Mouse (Mus musculus): ENCODE data around the gene Prkcb. TPM values are rescaled to one million over a fixed set of nuclear protein-coding genes. Genes with fewer than 3 reads are reported as not detected.
A peak's percentile ranks its signal among the peaks of the same experiment; 100 is the strongest.

The Prkcb gene
- total RNA-seq, 2 experiments from 2014 or later, result 701 to 769 TPM

DNA sequence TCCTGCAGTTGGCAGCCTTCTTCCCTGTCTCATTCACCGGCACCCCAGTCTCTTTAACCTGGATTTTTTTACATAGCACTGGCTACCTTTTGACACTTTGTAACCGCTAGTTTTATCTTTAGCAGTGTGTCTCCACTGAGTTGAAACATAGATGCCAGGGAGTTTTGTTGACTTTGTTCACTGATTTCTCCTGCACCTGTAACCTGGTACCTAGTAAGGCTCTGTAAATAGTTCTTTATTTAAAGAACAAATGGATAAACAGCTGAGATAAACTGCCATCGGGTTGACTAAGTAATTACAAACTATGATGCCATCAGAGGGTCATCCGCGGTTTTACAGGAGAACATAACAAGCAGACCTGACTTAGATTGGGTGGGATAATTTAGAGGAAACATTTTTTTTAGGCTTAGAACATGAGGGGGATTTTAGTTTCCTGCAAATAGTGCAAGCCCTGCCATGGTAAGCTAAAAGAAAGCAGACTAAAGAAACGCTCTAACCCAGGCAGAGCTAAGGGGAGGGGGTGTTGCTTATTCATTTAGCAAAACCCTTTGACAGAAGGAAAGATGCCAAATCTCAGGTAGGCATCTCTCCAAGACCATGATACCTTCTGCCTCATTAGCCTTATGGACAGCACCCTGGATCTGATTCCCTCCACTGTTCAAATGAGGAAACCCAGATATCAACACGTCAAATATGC is 291.1 kb downstream of the Prkcb start:
- DNase-seq (ENCODE audit: low spot score in 2 of 2), result no peak

DNA sequence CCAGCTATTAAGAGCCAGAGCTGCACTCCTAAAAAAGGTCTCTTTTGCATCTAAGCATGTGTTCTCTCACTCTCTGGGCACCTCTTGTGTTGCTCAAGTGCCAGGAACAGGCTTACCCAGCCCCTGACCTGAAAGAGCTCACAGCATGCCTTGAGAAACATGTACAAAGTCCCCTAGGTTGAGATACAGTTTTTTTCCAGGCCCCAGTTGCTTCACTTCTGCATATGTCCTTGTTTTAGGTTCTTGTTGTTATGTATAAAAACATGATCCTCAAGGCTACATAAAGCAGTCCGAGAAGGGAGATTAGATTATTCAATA is 291.6 kb downstream of the Prkcb start:
- no peak for DNase-seq (ENCODE audit: low spot score in 2 of 2)

DNA sequence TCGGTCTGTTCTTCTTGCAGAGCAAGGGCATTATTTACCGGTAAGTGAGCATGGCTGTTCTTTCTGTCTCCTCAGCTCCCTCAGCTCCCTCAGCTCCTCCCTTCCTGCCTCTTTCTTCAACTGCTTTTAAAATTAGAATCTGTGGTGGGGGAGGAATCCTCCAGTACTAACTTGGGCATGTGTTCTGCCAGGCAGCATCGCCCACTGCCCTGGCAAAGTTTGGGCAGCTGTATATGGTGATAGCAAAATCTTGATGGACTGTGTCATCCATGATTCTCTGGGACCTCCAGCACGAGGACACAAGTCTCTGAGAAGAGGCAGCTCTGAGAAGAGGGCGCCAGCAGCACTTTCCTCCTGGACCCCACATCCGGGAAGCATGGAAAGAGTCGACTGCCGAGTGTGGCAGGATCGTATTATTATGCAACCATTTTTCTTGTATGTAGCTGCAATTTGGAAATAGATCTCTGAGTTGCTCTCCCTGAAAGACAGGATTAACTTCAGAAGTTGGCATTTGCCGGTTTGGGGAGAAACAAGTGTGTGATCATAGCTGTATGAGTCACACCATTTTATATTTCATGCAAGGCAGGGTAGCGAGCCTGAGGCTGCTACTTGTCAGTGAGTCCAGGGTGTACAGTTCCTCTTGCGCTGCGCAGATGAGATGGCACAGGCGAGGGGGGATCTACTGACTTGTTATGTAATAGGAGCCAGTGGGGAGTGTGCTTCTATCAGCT is 296.0 kb downstream of the Prkcb start:
- DNase-seq (ENCODE audit: low spot score in 2 of 2), result peak; percentile 22 to 57

DNA sequence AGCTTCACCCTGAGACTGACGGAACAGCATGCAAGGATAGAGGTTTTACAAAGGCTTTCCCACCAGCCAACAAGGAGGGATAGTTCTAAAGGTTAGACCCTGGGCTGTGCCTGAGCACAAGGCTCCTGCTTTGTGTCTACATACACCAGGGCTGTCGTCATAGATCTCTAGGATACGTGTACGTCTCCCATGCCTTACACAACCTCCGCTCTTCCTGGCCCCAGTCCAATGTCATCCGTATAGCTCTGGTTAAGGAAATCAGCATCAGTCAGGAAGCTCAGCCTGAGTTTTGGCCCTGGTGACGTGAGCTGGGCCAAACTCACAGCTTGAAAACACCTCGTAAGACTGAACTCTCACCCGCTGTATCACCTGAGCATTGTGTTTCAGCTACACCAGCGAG is 307.3 kb downstream of the Prkcb start:
- no peak for DNase-seq (ENCODE audit: low spot score in 2 of 2)

DNA sequence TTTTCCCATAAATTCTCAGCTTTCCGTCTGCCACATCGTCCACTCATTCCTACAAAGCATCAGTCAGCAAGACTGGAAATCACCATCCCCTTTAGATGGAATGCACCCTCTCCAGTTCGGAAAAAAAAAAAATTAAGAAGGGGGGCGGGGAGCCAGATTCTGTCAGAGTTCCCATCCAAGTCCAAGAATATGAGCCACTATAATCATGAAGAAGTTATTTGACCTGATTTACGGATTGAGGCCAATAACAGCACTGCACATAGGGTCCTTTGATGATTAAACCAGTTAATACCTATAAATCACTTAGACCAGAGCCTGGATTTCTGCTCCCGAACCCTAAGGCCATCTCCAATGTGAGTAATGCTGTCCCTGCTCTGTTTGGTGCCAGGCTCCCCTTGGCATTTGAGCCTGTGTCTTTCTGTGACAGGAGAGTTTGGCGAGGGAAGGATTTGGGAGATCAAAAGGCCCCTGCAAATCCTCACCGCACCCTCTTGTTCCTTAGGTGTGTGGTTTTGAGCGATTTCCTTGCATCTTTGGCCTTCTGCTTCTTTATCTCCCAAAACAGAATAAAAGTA is 308.1 kb downstream of the Prkcb start:
- no peak for DNase-seq (ENCODE audit: low spot score in 2 of 2)

DNA sequence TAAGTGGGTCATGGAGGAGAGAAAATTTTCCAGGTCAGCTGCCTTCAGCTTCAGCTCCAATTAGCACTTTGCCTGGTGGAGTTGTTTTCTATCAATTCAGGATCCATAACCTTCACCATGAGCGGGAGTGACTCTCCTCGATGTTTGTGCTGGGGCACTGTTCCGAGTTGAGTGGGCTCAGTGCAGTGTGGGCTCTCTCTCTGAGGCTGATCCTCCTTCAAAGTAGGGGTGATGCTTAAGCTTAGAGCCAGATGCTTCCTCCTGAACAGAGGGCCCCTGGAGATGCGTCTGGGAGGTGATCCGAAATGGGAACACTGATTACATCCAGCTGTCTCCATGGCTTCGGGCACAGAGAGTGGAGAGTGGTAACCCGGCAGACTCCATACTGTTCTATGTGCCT is 308.8 kb downstream of the Prkcb start:
- DNase-seq (ENCODE audit: low spot score in 2 of 2), result no peak

DNA sequence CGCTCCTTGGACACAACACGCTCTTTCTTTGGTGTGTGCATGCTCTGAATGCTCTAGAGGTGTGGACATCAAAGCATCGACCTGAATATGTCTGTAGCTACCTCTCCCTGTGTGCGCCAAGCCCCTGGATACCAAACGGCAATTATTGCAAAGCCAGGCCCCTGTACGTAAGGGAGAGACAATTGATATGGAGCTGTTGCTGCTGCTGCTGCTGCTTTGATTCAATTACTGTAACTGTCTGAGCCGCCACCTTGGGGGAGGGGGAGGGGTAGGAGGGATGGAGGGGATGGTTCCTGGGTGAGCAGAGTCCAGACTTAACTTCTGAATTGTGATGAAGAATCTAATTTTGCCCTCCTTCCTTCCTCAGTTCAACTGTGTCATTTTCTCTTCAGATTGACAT is 312.3 kb downstream of the Prkcb start:
- no peak for DNase-seq (ENCODE audit: low spot score in 2 of 2)

DNA sequence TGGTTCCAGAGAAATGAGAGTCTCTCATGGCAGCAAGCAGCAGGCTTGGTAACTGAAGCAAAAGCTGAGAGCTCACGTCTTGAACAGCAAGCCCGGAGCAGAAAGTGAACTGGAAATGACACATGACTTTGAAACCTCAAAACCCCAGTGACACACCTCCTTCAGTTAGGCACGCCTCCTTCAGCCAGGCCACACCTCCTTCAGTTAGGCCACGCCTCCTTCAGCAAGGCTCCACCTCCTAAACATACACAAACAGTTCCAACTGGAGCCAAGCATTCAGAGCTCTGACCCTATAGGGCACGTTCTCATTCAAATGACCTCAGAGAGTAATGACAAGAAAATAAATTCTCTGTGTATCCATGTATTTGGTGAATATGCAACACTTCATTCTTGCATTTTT is 316.5 kb downstream of the Prkcb start:
- DNase-seq (ENCODE audit: low spot score in 2 of 2), result no peak

DNA sequence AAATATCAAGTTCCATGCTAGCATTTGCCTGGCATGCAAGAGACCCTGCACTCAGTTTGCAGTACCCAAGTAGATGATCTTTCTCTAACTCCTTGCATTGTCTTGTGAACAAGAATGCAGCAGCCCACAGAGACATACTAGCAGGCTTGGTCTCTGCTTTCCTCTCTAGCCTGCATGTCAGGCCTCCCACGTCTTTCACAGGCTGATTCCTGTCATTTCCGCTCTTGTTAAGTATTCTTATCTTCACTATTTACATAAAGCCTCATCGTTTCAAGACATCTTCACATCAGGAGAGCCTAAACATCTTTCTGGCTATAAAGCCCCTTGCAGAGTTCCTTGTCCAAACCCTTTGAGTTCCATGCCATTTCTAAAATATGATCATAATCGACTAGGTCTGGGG is 320.9 kb downstream of the Prkcb start:
- DNase-seq (ENCODE audit: low spot score in 2 of 2), result no peak

DNA sequence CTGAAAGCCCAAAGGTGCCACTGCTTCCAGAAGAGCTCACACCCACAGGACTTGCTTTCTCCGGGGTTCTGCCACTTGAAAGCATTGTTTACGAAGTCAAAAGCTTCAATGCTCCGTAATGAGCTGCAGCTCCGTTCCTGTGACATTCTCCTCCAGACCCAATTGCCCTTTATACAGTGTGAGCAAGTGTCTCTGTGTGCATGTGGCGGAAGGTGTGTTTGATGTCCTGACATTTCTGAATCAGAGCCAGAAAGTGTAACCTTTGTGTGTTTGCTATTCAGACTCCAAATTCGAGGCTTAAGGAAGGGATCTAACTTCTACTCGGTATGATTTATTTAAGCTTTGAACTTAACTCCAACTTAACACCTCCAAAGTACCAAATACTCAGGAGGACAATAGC is 321.6 kb downstream of the Prkcb start:
- no peak for DNase-seq (ENCODE audit: low spot score in 2 of 2)

DNA sequence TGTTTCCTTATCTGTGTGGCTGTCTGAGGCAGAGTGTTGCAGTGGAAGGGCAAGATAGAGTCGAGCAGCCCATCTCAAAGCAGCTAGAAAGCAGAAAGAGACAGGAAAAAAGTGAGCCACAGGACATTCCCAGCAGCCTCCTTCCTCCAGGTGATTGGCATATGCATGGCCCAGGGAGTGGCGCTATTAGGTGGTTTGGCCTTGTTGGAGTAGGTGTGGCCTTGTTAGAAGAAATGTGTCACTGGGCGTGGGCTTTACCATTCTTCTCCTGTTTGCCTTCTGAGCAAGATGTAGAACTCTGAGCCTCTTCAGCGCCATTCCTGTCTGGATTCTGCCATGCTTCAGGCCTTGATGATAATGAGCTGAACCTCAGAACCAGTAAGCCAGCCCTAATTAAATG is 325.3 kb downstream of the Prkcb start:
- DNase-seq (ENCODE audit: low spot score in 2 of 2), result no peak

DNA sequence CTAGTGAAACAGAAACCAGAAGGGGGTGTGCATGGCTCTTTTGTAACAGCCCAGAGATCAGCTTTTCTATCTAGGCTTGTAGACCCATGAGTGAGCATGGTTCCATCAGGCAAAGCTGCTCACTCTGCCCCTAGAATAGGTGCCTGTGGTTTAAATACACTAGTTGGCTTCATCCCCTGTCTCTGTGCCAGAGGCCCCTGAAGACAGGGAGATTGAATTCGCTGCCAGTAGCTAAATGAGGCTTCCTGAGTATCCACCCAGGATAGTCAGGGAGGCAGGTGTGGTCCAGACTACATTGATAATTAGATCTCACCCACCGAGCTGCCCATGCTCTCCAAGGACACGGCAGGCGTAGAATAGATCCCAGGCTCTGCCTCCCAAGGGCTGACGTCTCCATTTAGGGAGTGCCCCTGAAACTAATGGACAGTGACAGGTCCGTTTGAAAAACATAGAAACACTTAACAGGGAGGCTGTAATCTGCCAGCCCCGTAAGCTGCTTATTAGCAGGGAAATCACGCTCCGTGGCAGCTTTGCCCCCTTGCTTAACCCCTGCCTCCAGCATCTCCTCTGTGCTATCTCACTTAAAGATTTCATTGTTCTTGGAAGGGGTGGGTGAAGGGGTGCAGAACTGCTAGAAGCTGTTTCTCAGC is 333.7 kb downstream of the Prkcb start:
- no peak for DNase-seq (ENCODE audit: low spot score in 2 of 2)

DNA sequence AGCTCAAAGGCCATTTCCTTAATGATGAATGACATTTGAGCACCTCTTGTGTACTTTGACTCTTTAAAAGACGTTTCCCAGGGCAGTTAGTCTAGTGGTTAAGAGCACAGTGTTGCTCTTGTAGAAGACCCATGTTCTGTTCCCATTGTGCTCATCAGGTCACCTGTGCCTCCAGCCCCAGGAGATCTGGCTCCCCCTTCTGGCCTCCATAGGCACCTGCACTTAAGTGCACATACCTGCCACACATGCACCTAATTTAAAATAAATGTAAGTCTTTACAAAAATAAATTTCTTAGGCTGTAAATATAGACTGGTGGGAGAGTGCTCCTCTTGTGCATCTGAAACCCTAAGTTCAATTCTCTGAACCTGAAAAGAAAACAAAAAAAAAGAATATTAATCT is 335.2 kb downstream of the Prkcb start:
- no peak for DNase-seq (ENCODE audit: low spot score in 2 of 2)

DNA sequence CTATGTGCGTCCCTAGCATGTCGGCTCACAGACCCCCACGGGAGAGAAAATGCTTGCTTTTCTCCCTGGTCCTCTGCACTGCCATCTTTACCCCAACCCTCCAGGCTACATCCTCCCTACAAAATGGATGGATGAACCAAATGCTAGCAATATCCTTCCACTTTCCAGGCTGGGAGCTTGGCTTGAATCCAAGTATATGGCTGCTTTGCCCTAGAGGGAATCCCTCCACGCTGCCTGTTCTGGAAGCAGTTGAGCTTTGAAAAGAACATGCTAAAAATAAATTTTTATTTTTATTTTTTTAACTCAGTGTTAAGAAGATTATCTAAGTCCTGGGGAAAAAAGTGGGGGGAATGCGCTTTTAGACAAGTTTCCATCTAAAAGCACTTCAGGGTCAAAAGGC is 339.5 kb downstream of the Prkcb start:
- DNase-seq (ENCODE audit: low spot score in 2 of 2), result no peak

DNA sequence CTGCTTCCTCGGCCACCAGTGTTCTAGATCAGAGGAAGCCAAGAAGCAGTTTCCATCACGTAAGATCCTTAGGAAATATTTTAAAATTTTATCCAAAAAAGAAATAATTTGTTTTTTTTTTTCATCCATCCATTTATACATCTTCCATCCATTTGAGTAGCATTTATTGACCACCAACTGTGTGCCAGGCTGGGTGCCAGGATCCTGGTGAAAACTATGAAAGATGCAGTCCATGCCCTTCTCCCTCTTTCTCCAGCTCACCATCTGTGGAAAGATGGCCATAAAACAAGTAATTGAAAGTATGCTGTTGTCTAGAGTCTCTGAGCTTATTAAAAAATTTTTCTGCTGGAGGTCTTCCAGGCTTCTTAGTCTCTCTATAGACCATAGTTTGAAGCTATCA is 341.8 kb downstream of the Prkcb start:
- DNase-seq (ENCODE audit: low spot score in 2 of 2), result no peak

DNA sequence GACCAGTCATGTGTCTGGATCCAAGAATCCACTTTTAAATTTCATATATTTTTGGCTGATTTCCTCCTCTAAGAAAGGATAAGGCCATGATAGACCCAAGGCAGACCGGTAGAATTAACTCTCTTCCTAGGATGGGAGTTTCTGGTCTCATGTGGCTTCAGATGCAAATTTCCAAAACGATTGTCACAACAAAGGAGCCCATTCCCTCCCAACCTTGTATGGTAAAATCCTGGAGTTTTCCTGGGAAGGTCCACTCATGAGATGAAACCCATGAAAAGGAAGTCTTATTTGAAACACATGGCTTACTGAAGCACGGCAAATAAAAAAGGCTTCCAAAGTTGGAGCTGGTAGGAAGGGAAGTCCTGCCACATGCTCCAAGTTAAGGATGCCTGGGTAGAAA is 342.6 kb downstream of the Prkcb start:
- DNase-seq (ENCODE audit: low spot score in 2 of 2), result no peak

DNA sequence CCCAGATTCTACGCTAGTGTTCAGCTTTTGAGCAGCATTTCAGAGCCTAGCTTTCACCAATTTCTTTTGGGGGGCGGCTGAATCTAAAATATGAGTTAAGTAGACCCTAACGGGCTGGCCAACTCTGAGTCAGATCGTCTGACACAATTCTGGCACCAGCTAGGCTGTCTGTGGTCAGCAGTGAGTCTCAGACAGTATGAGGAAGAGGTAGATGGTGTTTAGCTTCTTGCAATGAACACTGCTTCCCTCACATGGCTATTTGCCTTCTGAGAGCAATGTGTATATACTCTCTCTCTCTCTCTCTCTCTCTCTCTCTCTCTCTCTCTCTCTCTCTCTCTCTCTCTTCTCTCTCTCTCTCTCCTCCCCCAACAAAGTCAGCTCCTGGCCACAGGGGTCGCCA is 344.4 kb downstream of the Prkcb start:
- DNase-seq (ENCODE audit: low spot score in 2 of 2), result no peak

DNA sequence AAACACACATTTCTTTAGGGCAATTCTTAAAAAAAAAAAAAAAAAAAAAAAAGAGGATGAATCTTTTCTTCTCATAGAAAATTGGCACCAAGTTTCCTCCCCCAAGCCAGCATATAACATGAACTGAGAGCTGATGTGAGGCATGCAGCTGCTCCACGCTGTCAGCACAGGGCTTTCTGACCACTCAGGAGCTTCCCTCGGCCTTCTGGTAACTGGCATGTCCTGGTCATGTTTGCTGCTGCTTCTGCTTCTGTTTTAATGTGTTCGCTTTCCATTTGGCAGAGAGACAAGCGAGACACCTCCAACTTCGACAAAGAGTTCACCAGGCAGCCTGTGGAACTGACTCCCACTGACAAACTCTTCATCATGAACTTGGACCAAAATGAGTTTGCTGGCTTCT is 344.9 kb downstream of the Prkcb start:
- DNase-seq (ENCODE audit: low spot score in 2 of 2), result no peak

DNA sequence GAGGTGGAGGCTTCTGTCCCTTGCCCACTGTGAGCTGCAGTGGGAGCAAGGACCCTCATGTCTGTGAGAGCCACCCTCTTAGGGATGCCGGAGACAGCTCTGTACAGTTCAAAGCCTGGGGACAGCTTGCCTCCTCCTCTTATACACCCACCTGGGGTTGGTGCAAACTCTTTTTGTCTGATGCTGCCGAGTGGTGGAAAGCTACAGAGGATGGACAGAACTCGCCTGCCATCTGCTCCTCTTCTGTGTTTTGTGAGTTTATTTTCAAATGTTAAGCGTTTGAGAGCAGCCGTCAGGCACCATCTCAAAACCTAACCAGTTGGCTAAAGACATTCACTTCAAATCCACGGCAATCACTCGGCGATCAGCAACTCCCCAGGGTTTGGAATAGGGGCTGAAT is 355.1 kb downstream of the Prkcb start:
- DNase-seq (ENCODE audit: low spot score in 2 of 2), result peak in 1 of 2 experiments; percentile 25

DNA sequence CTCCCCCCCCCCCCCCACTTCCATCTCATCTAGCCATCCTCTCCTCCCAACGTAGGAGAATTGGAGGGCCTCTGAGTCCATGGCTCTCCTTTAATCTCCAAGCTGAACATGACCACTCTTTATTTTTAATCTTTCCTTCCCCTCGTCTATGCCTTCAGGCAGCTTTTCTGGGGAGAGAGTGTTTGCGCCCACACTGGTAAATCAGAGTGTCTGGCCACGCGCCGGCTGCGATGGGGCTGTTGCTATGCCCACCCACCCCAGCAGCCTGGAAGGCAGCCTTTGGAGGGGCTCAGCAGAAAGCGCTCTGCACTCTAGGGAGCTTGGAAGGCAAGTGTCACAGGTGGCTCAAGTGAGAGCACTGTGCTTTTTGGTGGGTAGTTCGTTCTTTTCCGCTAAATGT is 360.8 kb downstream of the Prkcb start:
- DNase-seq (ENCODE audit: low spot score in 2 of 2), result peak in 1 of 2 experiments; percentile 23

DNA sequence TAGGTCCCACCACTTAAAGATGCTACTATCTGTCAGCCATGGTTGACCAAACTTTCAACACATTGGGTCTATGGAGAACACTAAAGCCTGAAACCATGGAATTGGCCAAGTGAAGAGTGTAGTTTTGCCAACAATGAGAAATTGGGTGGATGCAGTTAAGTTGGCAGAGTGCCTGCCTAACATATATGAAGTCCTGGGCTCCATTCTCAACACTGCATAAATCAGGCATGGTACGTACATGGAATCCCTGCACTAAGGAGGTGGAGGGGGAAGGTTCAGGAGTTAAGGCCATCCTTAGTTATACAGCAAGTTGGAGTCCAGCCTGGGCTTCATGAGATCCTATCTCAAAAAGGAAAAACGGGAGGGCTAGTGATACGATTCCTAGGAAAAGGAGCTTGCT is 364.0 kb downstream of the Prkcb start:
- no peak for DNase-seq (ENCODE audit: low spot score in 2 of 2)

DNA sequence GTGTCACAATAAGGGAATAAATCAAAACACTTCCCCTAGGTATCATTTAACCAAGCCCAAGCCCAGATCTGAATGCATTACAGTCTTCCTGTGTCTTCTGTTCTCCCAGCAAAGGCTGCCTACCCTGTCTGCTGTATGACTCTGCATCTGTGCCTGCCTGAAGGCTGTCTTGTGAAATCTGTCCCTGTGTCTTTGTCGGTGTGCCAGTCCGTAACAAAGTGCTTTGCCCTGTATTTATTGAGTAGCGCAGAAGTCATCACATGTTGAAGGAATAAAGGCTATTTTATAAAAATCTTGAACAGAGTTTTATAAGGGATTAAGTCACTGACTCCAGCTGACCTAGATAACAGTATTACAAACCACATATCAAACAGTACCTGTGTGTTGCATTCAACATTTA is 368.1 kb downstream of the Prkcb start:
- no peak for DNase-seq (ENCODE audit: low spot score in 2 of 2)
